Mouse (Mus musculus) right cerebral cortex, postnatal 25 days (tissue): Measurements from ENCODE around the gene Ypel1.

Source experiments
- DNase-seq: peaks from one replicate; pipeline ENCODE4 v3.0.0; 2022

The Ypel1 gene

DNA sequence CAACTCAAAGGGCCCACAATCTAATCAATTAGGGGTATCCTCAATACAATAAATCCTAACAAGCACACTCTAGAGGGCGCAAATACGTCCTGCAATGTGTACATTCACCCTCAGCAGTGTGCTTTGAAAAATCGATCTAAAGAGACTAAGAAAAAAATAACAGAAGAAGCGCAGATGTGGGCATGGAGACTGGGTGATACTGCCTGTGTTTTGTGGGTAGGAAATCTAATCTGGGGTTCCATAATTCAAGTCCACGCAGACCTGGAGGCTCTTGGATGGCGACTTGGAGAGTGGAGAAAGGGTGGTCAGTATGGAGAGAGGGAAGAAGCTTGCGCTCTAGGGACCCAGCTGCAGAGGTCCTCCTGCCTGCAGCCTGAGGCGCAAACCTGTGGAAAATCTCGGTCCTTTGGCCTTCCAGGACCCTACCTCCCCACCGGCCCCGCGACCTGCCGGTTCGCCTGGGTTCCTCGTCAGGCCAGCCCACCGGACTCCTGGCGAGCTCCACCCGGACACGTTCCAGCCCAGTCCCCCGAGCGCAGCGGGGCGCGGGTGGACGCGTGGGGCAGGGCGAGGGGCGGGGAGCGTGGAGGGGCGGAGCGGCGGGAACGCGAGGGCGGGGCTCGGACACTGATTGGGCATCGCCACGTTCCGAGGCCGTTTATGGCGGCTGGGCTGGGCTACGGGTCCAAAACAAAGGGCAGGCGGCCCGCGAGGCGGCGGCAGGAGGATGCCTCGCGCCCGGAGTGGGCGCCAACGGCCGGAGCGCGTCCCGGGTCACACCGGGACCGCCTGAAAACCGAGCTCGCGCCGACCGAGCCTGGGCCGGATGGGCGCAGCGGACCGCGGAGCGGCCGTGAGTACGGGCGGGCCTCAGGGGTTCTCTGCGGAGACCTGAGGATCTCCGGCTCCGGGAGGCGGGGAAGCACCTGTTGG lies at the start of gene Ypel1:
Gene Ypel1 (plus strand): TSS at position 186 of the 933 bp plus-strand sequence.
- peak; percentile 90 for DNase-seq

DNA sequence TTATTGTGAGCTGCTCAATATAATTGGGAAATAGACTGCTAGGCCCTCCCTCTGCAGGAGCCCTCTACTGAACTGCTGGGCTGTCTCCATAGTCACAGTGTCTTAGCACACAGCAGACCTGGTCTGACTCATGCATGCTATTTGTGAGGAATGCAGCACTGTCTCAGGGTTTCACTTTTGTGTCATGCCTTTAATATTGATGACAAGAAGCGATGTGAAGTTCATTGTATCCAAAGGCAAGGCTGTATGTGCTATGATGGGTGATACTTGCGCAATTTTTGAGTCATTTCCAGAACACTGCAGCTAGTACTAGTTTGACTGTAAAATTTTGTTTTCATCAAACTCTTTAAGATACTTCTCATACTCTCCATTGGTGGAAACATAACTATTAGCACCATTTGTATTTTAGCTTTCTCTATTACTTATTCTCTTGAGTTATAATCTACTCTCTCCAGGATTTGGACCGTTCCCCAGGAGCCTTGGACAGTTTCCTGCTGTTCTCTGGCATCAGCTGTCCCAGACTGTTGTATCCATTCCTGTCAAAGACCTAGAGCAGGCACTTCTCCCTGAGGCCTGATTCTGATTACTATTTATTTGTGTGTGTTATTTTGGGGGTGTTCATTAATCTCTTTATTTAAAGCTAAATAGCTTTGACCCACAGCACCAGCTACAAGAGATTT lies 44.9 kb upstream of the Ypel1 start:
- DNase-seq: no peak

DNA sequence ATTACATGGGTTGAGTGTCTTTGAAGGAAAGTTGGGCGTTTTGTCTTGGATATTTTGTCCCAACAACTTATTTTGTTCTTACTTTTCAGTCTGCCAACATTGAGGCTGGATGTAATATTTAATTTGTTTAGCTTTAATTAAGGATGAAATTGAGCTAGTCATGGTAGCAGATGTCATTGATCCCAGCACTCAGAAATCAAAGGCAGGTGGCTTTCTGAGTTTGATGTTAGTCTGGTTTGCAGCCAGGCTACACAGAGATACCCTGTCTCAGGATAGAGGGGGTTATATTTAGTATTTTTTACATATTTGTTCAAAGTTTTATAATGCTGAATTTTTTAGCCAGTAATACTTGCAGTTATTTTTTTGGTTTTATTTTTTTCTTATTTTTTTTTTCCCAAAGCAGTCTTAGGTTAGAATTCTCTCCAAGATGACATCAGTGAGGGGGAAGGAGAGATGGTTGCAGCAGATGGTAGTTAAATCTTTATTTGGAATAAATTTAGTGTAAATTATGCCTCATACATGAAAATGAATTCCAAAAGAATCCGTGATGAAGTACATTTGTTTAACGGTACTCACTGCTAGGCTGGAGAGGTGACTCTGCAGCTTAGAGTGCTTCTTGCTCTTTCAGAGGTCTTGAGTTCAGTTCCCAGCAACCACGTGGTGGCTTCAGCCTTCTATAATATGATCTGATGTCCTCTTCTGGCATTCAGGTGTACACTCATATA lies 39.4 kb upstream of the Ypel1 start:
- no peak for DNase-seq

DNA sequence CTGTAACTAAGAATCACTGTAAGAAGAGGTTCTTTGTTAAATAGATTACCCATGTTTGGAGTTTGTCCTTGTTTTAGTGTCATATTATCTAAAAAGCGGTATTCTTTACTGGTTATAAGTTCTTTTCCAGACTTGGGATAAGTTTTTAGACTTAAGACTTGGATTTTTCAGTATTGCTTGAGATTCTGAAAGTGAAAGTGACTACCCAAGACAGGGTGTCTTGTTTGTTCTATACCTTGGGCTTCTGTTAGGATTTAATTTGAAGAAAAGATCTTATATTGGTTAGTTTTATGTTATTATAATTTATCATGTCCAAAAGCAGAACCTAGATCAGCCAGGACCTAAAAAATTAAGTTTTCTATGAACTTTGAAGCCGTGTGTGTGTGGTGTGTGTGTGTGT lies 35.7 kb upstream of the Ypel1 start:
- DNase-seq: no peak

DNA sequence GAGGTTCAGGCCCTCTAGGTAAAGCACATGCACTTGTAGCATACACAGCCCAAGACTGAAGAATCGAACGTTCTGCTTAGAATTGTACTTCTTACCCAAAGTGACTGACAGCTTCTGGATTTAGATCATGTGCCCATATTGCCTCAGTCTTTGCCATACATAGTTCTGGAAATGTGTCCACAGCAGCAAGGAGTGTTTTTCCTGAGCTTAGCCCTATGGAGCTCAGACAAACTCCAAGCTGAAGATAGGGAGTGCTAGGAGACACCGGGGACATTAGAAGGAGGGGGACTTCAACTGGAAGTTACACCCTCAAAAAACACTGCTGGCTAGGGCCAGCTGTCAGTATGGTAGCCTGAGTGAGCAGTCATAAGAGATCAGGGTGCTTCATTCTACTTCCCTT lies 28.8 kb upstream of the Ypel1 start:
- no peak for DNase-seq

DNA sequence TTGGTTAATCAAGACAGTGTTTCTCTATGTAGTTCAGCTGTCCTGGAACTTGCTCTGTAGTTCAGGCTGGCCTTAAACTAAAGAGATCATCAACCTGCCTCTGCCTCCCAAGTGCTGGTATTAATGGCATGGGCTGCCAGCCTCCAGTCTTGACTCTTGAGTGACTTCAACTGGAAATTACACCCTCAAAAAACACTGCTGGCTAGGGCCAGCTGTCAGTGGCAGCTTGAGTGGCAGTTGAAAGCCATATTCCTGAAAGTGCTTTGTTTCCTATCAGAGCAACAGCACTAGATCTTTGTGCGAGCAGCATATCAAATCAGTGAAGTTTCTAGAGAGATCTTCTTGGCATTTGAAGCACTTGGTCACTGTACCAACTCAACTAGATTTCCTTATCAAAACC lies 28.1 kb upstream of the Ypel1 start:
- DNase-seq: no peak

DNA sequence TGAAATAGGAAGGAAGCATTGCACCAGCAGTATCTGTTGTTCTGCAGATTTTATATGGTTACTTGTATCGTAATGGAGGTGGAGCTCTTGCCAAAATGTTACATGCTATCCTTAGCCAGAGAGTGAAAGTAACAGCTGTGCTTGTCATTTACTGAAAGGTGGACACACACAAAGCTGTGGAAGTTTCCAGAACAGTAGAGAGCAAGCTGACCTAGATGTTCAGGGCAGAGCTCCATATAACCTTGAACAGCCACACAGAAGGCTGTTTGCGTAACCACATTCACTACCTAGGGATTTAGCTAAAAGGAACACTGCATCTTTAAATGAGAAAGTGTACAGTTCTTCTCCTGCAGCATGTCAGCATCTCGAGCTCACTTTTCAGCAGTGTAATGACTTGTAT lies 25.2 kb upstream of the Ypel1 start:
- DNase-seq: no peak

DNA sequence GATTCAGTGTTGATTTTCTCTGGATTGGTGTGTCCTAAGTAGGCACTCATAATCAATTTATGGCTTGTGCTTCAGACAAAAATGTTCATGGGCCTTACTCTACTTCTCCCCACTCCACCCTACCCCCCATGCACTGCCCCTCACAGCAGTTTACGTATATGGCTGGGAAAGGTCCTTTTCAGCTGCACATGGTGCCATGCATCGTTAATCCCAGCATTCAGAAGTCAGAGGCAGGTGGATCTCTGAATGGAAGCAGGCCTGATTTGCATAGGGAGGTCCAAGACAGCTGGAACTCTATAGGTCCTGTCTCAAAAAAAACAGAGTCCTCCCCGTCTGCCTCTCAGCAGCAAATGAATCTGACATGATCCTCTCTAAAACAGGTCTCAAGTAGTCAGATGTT lies 24.2 kb upstream of the Ypel1 start:
- no peak for DNase-seq

DNA sequence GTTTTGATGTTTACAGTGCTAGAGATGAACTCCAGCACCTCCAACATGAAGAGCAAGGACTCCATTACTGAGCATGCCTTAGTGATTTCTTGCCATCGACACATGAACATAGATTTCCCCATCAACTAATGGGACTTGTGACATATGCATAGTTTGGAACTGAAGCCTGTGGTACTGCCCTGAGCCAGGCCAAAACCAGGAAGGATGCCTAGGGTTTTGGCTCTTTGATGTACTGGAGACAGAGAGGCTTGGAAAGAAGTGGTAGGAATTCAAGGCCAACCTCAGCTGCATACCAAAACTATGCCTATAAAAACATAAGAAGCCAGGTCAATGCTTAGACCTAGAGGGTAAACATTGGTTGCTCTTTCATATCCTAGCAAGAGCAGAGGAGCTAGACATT lies 19.6 kb upstream of the Ypel1 start:
- DNase-seq: no peak

DNA sequence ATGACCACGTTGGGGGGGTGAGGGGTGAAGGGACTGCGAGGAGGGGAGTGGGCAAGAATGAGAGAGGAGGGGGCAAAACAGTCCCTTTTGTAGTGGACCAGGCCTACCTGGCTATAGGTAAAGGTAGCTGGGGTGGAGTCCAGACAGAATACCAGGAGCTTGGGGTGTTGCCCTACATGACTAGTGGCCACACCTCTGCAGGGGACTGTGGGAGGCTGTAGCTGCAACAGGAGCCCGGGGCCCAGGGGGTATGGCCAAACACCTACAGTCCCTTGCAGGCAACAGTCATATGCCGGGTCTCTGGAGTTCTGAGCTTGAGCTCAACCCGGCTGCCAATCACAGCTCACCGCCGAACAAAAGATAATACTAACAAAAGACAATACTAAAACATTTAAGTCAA lies 17.4 kb upstream of the Ypel1 start:
- DNase-seq: no peak

DNA sequence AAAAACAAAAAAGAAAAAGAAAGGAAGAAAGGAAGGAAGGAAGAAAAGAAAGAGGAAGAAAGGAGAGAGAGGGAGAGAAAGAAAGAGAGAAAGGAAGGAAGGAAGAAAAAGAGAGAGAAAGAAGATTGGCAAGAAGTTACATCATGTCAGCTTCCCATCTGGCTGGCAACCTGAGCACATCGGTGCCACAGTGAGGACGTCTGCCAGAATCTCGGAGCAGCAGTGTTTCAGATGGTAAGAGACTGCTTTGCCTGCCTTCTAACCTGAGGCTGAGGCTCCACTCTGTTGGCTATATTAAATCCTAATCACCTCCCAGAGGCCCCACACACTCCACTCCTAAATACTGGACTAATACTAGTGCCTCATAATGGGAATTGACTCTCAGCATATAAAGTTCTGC lies 15.6 kb upstream of the Ypel1 start:
- no peak for DNase-seq

DNA sequence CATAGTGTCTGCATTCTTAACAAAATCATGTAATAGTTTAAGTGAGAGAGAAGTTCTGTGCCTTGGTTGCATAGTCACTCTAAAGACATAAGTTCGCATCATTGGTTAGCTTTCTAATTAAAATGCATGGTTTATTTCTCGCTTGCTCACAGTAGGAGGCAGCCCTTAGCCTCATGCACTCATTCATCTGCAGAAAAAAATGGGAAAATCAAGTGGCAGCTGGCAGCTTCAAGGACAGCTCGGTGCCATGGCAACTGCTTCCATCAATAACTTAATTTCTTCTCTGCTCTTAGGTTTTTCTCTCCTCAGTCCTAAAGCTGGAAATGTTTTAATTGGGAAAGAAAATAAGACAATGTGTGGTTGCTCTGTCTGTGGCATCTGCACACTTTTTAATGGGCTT lies 13.9 kb upstream of the Ypel1 start:
- DNase-seq: peak; percentile 43

DNA sequence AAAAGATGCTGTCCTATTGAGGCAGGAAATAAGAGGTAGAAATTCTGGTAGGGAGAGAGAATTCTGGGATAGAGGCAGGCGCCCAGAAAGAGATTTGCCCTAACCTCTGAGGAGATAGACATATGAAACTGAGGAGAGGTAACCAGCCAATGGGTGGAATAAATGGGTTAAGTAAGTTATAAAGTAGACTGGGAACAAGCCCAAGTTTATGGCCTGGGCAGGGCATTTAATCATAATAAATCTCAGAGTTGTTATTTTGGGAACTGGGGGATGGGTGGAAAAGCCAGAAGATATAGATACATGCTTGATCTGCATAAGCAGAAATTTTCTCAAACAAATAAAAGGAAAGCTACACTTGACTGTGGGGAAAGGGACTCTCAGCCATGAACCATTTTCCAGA lies 7.2 kb upstream of the Ypel1 start:
- DNase-seq: no peak

DNA sequence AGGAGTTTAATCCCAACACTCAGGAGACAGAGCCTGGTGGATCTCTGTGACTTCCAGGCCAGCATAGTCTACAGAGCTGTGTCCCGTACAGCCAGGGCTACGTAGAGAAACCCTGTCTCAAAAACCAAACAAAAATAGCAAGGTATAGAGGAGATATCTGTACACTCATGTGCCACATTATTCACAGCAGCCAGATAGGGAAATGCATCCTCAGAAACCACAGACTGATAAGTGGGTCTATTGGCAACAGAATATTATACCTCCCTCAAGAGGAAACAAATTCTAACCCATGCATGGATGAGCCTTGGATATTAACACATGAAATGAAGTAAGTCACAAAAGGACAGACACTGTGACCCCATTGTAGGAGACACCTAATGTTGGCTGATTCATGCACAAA lies 1.9 kb upstream of the Ypel1 start:
- no peak for DNase-seq

DNA sequence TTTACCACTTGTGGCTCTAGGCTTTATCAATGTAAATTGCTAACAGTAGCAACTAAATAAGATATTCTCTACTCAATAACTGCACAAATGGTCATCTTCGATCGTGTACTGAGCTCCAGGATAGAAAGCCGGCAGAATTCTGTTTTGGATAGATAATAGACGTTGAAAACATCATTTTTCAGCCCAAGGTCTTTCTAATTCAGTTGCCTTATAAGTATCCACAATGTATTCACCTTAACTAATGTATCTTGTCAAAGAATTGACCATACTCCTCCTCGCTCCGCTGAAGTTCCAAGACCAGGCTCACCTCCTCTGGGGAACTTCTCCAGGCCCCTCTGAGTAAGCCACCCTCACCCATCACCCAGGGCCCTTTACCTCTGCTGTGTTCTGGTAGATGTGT lies 1.2 kb downstream of the Ypel1 start:
- no peak for DNase-seq

DNA sequence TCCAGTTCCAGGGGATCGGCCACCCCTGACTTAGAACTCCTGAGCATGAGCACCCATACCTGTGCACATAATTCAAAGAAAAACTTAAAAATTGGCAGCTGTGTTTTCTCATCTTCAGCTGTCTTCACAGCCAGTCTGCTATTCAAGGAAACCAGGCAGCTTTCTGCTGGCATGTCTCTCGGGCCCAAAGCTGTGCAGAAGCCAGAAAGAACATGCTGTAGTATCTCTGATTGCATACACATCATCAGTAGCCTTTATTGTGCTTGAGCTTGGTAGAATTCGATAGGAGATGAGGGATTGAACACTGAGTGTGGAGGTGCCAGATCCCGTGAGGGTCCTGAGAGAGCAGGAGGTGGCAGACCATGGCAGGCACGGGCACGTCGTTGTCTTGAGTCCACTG lies 3.5 kb downstream of the Ypel1 start:
- DNase-seq: peak; percentile 38

DNA sequence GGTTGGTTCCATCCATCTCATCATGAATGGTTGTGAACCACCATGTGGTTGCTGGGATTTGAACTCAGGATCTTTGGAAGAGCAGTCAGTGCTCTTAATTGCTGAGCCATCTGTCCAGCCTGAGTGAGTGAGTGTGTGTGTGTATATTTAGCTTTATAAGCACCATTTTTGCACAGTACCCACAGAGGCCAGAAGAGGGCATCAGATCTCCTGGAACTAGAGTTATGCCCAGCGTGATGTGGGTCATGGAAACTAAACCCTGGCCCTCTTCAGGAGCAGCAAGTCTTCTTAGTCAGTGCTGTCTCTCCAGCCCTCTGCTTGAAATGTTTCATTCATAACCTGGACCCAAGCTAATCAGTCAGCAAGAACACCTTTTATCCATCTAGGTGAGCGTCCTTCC lies 6.8 kb downstream of the Ypel1 start:
- no peak for DNase-seq

DNA sequence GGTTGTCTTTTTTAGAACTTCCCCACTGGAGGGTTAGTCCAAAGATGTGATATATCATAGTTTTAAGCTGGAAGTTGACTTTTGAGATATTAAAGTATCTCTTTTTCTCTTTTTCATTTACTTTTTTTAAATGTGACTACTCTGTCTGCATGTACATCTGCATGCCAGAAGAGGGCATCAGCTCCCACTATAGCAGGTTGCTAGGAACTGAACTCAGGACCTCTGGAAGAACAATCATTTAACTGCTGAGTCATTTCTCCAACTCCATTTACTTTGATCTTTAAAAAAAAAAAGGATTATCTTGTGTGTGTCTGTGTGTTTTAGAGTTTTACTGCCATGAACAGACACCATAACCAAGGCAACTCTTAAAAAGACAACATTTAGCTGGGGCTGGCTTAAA lies 7.4 kb downstream of the Ypel1 start:
- no peak for DNase-seq

DNA sequence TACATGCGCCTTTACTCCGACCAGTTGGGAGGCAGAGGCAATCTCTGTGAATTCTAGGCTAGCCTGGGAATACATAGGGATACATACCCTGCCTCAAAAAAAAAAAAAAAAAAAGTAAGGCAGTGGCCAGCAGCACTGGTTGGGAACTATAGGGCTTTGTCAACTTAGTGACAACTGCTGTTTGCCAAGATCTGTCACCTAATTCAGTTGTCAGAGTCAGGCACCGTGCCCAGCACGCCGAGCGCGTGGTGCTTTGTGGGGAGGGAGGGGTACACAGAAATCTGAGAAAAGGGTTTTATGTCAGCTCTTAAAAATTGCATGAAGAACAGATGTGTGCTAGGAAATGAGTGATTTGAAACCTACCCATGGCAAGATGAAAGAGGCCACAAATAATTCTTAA lies 8.6 kb downstream of the Ypel1 start:
- DNase-seq: no peak

DNA sequence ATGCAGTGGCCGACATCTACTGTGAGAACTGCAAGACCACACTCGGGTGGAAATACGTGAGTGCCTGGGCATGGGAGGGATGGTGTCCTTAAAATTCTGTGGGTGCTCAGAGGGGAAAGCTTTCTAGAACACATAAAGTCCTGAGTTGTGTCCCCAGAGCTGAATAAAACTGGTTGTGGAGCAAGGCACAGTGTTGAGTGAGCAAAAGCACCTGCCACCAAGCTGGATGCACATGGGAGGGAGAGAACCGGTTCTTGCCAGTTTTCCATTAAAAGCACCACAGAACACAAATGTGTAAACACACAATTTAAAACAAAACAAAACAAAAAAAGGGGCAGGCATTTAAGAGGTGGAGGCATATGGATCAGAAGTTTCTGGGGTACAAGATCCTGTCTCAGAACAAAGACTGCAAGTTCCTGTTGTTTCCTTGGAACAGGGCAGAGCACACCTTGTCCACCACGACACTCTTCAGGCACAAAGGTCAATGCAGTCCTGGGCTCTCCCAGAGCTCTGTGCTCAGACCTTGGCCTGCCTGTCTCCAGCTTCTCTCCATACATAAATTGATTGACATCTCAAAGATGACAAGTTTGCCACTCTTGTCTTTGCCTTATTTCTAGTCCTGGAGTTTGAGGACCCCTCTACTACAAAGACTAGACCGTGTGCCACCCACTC lies 12.8 kb downstream of the Ypel1 start:
- no peak for DNase-seq

DNA sequence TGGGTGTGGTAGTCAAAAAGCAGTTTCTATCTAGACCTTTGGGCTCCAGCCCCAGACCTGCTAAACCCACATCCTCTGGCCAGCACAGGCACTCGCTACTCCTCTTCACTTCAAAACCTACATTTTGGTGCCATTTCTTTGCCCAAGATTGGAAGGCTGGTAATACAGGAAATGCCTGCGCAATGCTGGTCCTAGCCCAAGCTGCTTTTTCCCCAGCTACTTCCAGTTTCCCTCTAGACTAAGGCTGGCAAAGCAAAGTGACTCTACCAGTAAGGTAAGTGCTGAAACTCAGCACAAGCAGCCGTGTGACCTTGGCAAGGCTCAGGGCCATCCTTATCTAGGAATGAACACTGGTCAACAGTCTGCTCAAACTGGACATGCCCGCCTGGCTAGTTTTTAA lies 16.1 kb downstream of the Ypel1 start:
- DNase-seq: no peak

DNA sequence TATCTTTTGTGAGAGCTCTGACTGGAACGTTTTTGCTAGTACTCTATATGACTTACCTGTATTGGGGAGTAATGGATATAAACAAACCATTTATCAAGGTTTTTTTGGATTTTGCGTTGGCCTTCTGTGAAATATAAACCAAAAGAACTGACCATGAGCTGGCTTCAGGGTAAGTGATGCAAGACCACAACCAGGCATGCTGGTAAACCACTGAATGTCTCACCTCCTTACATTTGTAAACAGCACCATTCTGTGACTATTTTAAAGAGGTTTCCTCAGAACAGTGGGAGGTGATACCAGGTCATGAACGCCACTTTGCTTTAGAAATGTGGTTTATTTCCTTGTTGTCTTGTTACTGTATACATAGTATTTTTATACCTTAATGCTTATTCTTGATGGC lies 16.7 kb downstream of the Ypel1 start:
- no peak for DNase-seq

DNA sequence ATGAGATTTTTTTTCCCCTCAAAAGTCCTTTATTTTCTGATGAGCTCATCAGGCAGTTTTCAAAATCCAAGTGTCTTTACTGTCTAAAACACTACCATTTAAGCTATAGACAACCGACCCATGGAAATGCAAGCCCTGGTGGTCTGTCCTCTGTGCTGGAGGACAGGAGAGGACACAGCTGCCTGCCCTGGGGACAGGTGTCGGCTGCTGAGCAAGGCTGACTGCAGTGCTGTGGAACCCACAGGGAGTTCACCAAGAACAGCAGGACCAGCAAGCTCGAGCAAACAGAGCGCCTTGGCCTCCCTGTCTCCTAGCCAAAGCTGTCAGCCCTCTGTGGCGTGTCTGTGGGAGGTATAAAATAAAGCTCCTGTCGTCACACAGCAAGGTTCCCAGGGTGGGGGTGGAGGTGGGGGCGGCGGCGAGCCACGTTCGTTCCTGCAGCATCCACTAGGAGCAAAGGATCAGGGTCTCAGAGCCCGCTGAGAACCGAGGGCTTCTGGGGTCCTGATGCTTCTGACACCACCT lies 17.2 kb downstream of the Ypel1 start:
- DNase-seq: peak; percentile 45
